Mouse (Mus musculus): ENCODE results near the gene Vpreb2.
"Not testable (repeated sequence)": the region's sequence is repeated elsewhere in the genome, so short reads cannot be mapped to it uniquely, and the experiment has no call there.

The Vpreb2 gene

GRCm38 (mm10) chr16:17992321-17992720 is 12.1 kb downstream of the Vpreb2 start:
- not testable (repeated sequence) for DNase-seq

- no peak for DNase-seq
Measured at GRCm38 (mm10) chr16:17999668-18000067, 19.4 kb downstream of the Vpreb2 start.

- no peak for DNase-seq
Measured at GRCm38 (mm10) chr16:18004589-18004988, 24.4 kb downstream of the Vpreb2 start.

GRCm38 (mm10) chr16:18007083-18007482 is 26.9 kb downstream of the Vpreb2 start:
- DNase-seq = no peak

GRCm38 (mm10) chr16:18011101-18011500 is 30.9 kb downstream of the Vpreb2 start:
- DNase-seq = no peak

GRCm38 (mm10) chr16:18016482-18016881 is 36.3 kb downstream of the Vpreb2 start:
- DNase-seq = not testable (repeated sequence)

GRCm38 (mm10) chr16:18022780-18023557 is 42.7 kb downstream of the Vpreb2 start:
- no peak for DNase-seq

- no peak for DNase-seq
Measured at GRCm38 (mm10) chr16:18027371-18027770, 47.1 kb downstream of the Vpreb2 start.

Measured in layer of hippocampus, adult 9-11 months (tissue).